Mouse (Mus musculus): ENCODE results near the gene Dhx38. TPM values are rescaled to one million over a fixed set of nuclear protein-coding genes. Genes with fewer than 3 reads are reported as not detected.

Gene Dhx38
- polyA plus RNA-seq, 1 experiment from 2014 or later = 29.2 TPM

DNA sequence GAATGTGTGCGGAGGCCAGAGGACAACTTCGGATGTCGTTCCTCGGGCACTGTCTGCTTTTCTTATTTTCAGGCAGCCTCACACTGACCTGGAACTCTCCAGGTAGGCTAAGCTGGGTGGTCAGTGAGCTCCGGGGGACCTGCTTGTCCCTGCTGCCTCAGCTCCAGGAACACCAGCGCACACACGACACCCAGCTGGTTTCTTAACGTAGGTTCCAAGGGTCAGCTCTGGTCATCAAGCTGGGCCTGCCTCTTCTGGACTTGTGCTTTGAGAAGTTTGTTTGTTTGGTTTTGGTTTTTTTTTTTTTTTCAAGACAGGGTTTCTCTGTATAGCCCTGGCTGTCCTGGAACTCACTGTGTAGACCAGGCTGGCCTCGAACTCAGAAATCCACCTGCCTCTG, 25.2 kb upstream of the Dhx38 start:
- Histone ChIP-seq H3K9me3 (no peaks in the 10 kb centered on the region), H3K27me3 (no peaks in the 10 kb centered on the region), H3K4me2 (replicated peaks) (no peak overlapping the region), H3K9ac (no peak overlapping the region), H3K4me3 (no peak overlapping the region), H3K4me1 (no peaks in the 10 kb centered on the region), H3K36me3 (peaks cover 45% of the 10 kb centered on the region), H3K27ac (no peak overlapping the region)
- no peak for ATAC-seq (ENCODE audit: low FRiP score, low read depth)
- WGBS = 84% methylated on average over 9 of the region's 9 CpGs

DNA sequence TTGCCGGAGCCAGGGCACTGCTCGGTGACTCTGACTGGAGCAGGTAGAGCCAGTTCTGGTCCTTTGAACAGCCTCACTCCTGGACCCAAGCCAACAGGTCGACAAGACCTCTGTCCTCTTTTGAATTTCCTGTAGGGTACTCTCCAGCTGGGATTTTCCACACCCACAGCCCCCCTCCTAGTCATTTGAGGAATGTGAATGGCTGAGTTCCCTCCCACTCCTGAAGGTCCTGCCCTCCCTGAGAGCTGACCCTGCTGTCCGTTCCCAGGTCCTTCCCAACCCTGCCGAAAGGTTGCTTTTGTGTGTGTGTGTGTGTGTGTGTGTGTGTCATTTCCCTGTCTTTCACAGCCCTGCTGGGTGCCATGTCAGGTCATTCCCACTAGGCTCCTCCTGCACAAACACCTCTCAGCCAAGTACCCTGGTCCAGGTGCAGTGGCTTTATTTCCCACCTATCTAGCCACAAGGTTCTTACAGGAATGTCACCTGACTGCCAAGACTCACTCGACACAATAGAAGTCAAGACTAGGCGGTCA, 21.4 kb upstream of the Dhx38 start:
- Histone ChIP-seq H3K4me3 (no peak overlapping the region), H3K9me3 (no peaks in the 10 kb centered on the region; the same call in 1 of the 2 replicates), H3K4me1 (no peaks in the 10 kb centered on the region), H3K9ac (no peak overlapping the region), H3K36me3 (peaks cover 8% of the 10 kb centered on the region), H3K27ac (no peak overlapping the region), H3K27me3 (no peaks in the 10 kb centered on the region), H3K4me2 (replicated peaks) (no peak overlapping the region)
- no peak for ATAC-seq (ENCODE audit: low FRiP score, low read depth)
- 65% methylated on average over 7 of the region's 7 CpGs for whole genome bisulfite sequencing

DNA sequence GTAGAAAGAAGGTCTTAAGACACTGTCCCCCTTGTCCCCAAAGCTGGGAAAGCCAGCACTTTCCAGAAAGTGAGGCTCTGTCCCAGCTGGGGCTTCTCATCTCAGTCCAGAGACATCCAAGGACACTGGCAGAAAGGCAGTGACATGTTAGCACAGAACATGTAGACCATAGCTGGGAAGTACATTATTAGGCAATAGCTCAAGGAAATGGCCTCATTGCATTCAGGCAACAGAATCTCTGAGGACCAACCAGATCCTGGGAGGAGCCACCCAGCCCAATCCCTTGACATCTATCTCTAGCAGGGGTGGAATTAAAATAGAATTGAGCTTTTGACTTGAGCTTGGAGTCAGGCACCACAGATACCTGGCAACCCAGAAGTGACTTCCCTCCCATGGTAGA, 20.0 kb upstream of the Dhx38 start:
- H3K36me3 ChIP-seq = no peaks in the 10 kb centered on the region
- no peaks in the 10 kb centered on the region for H3K27me3 ChIP-seq
- no peaks in the 10 kb centered on the region; the same call in 1 of the 2 replicates for H3K9me3 ChIP-seq
- H3K4me3 ChIP-seq = no peak overlapping the region
- H3K4me2 ChIP-seq (replicated peaks) = no peak overlapping the region
- H3K27ac ChIP-seq = no peak overlapping the region
- no peaks in the 10 kb centered on the region for H3K4me1 ChIP-seq
- no peak overlapping the region for H3K9ac ChIP-seq
- no peak for ATAC-seq (ENCODE audit: low FRiP score, low read depth)

DNA sequence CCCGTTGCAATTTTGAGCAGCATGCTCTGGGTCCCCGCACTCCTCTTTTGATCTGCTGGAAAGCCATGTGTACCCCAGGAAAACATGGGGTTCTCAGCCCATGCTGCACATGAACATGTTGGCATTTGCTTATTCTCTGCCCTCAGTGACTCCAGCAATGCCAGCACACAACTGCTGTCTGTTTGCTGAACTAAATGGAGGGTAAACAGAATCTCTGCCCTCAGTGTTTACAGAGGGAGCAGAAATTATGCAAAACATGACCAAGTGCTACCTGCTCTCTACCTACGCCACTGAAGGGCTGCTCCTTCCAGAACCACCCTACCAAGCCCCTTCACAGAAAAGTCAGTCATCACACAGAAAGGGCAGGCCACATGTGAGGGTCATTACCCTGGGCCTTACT, 19.2 kb upstream of the Dhx38 start:
- WGBS = 83% methylated on average over 3 of the region's 3 CpGs
- Histone ChIP-seq H3K9ac (no peak overlapping the region), H3K4me3 (no peak overlapping the region), H3K9me3 (no peaks in the 10 kb centered on the region; the same call in 1 of the 2 replicates), H3K4me1 (no peaks in the 10 kb centered on the region), H3K27me3 (no peaks in the 10 kb centered on the region), H3K36me3 (no peaks in the 10 kb centered on the region), H3K4me2 (replicated peaks) (no peak overlapping the region), H3K27ac (no peak overlapping the region)
- ATAC-seq (ENCODE audit: low FRiP score, low read depth) = no peak

DNA sequence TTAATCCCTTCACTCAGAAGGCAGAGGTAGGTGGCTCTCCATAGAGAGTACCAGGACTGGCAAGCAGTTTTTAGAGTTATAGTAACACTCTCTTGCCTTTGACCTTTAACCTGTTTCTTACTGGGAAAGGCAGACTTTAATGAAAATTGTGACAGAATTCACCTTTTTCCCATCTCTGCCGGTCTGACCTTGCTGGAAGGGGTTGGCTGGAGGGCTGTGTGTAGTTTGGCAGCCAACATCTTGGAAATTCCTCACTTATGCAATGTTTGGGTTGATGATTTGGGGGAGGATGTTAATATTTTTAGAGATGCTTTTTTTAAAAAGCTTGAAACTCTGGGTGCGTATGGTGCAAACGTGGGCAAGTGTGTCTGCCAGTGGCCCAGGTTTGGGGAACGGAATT, 18.6 kb upstream of the Dhx38 start:
- Histone ChIP-seq H3K9ac (no peak overlapping the region), H3K9me3 (no peaks in the 10 kb centered on the region; the same call in 1 of the 2 replicates), H3K4me3 (no peak overlapping the region), H3K27ac (no peak overlapping the region), H3K36me3 (no peaks in the 10 kb centered on the region), H3K4me1 (no peaks in the 10 kb centered on the region), H3K27me3 (no peaks in the 10 kb centered on the region), H3K4me2 (replicated peaks) (no peak overlapping the region)
- 75% methylated on average over 4 of the region's 4 CpGs for WGBS
- no peak for ATAC-seq (ENCODE audit: low FRiP score, low read depth)

DNA sequence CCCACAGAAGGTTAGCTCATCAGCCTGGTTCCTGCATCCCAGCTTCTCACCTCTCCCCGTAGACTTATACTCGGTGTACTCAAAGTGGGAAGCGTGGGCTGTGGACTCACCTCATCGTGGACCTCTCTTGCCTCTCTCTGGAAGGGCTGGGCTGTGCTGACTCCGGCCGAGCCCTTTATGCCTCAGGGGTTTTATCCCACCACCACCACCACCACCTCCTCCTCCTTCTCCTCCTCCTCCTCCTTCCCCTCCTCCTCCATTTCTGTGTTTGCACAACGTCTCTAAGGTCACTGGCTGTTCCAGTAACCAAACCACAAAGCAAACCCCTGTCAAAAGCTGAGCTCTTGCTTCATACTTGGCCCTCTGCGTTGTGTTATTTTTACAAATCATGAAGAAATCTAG, 13.2 kb upstream of the Dhx38 start, which contains the start of gene Hp:
Gene Hp, minus strand, starts transcription at position 273 of the 402 bp plus-strand sequence.
- no peak within 1 kb of the TSS for H3K4me2 ChIP-seq (replicated peaks)
- no peak for ATAC-seq (ENCODE audit: low FRiP score, low read depth)
- WGBS = 59% methylated on average over 8 of the region's 8 CpGs
- no peak within 1 kb of the TSS for H3K27ac ChIP-seq
- no peaks in the 10 kb centered on the region; the same call in 1 of the 2 replicates for H3K9me3 ChIP-seq
- H3K27me3 ChIP-seq = no peaks in the 10 kb centered on the region
- no peak within 1 kb of the TSS for H3K9ac ChIP-seq
- H3K36me3 ChIP-seq = no peaks in the 10 kb centered on the region
- H3K4me1 ChIP-seq = no peaks in the 10 kb centered on the region
- no peak within 1 kb of the TSS for H3K4me3 ChIP-seq

DNA sequence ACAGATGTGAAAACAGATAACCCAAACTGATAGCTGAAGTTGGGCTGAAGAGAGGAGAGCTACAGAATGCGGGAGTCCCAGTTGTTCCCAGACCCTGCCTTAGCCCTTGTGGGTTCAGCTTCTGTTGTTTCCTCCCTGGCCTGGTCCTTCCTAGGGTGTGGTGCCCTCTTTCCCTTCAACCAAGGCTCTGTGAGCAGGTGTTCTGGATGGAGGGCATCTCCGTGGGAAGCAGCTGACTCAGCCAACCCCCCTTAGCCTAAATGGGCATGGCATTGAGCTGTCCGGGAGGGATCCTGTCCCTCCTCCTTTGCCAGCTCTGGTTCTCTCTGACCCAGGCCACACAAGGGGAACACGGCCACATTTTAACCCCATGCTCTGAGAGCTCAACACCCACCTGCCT, 10.7 kb upstream of the Dhx38 start:
- Histone ChIP-seq H3K9me3 (no peaks in the 10 kb centered on the region), H3K9ac (no peak overlapping the region), H3K4me1 (no peaks in the 10 kb centered on the region), H3K27me3 (no peaks in the 10 kb centered on the region), H3K4me3 (no peak overlapping the region), H3K36me3 (peaks cover 15% of the 10 kb centered on the region), H3K27ac (no peak overlapping the region), H3K4me2 (replicated peaks) (no peak overlapping the region)
- ATAC-seq (ENCODE audit: low FRiP score, low read depth) = no peak
- 72% methylated on average over 4 of the region's 4 CpGs for WGBS

DNA sequence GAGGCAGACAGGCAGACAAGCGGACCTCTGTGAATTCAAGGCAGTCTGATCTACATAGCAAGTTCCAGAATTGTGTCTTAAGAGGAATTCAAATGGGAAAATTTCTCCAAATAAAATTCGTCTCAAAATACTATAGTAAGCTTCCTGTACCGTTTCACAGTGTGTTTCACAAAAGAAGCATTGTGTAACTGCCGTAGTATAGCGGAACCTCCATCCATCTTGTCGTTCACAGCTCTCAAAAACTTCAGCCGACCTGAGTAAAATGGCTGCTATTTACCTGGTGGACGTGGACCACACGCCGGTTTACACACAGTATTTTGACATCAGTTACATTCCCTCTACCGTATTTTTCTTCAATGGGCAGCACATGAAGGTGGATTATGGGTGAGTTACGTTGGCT, 5.5 kb upstream of the Dhx38 start:
- Histone ChIP-seq H3K36me3 (peaks cover 38% of the 10 kb centered on the region), H3K9ac (no peak overlapping the region), H3K27ac (no peak overlapping the region), H3K4me1 (peaks cover 8% of the 10 kb centered on the region; the same call in 1 of the 2 replicates), H3K9me3 (no peaks in the 10 kb centered on the region), H3K27me3 (no peaks in the 10 kb centered on the region), H3K4me2 (replicated peaks) (no peak overlapping the region), H3K4me3 (no peak overlapping the region)
- ATAC-seq (ENCODE audit: low FRiP score, low read depth) = no peak
- 87% methylated on average over 12 of the region's 12 CpGs for WGBS

DNA sequence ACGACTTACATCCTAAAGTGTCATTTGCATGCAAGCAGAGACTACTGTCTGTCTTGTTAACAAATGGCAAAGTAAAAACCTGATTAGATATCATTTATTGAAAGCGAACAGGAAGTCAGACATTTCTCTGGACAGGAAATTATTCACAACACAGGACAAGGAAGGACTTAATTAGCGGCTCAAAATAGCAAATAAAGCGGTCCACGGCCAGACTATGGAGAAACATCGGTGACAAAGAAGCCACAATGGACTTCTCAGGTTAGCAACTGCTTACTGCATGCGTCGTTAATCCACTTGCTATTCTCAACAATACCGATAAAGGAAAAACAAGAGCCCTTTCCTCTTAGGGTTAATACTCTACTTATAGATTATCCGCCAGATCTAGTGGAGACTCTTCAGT, 895 bp downstream of the Dhx38 start:
- H3K9ac ChIP-seq = peak overlapping the region; percentile 95
- H3K27ac ChIP-seq = peak overlapping the region; percentile 92; the same call in 1 of the 2 replicates
- no peaks in the 10 kb centered on the region for H3K9me3 ChIP-seq
- H3K4me2 ChIP-seq (replicated peaks) = peak overlapping the region; percentile 96
- H3K4me1 ChIP-seq = peaks cover 15% of the 10 kb centered on the region
- peak overlapping the region; percentile 94 for H3K4me3 ChIP-seq
- no peaks in the 10 kb centered on the region for H3K27me3 ChIP-seq
- WGBS = 5% methylated on average over 10 of the region's 10 CpGs
- peaks cover 40% of the 10 kb centered on the region for H3K36me3 ChIP-seq
- ATAC-seq (ENCODE audit: low FRiP score, low read depth) = no peak

DNA sequence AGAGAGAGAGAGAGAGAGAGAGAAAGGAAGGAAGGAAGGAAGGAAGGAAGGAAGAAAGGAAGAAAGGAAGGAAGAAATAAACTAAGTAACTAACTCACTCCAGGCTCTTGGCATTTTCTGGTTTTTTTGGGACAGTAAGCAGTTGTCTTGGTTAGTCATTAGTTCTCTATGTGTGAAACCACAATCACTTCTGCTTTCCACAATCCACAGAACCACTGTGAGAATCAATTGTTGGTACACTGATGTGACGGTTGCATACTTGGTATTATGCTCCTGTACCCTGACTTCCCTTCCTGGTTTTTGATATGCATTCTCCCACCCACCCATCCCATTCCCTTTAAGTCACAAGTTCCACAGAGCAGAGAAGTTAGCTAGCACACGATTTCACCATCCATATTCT, 1.8 kb downstream of the Dhx38 start:
- H3K4me1 ChIP-seq = peaks cover 15% of the 10 kb centered on the region
- ATAC-seq (ENCODE audit: low FRiP score, low read depth) = no peak
- H3K36me3 ChIP-seq = peaks cover 40% of the 10 kb centered on the region
- no peak overlapping the region for H3K4me3 ChIP-seq
- 78% methylated on average over 2 of the region's 2 CpGs for WGBS
- no peak overlapping the region for H3K9ac ChIP-seq
- no peak overlapping the region for H3K27ac ChIP-seq
- H3K27me3 ChIP-seq = no peaks in the 10 kb centered on the region
- no peaks in the 10 kb centered on the region for H3K9me3 ChIP-seq
- H3K4me2 ChIP-seq (replicated peaks) = peak overlapping the region; percentile 96

DNA sequence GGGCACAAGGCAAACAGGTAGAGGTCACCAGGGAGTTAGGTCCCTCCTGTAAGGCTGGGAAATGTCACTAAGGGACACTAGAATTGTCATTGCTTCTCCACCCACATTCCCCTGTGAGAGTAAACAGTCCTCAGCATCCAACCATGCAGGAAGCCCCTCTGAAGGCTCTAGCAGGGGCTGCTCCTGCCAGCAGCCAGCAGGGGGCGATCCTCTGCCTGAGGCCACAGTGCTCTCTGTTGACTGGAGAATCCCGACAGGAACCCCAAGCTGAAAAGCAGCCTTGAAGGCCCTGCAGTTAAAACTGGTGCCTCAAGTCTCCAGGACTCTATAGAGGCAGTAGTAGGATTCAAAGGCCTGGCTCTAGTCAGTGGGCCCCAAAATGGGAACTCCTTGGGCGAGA, 14.0 kb downstream of the Dhx38 start:
- no peak overlapping the region for H3K4me2 ChIP-seq (replicated peaks)
- ATAC-seq (ENCODE audit: low FRiP score, low read depth) = no peak
- H3K36me3 ChIP-seq = peaks cover 100% of the 10 kb centered on the region
- WGBS = 47% methylated on average over 3 of the region's 3 CpGs
- no peaks in the 10 kb centered on the region for H3K9me3 ChIP-seq
- no peak overlapping the region for H3K9ac ChIP-seq
- no peaks in the 10 kb centered on the region for H3K4me1 ChIP-seq
- no peak overlapping the region for H3K4me3 ChIP-seq
- H3K27me3 ChIP-seq = no peaks in the 10 kb centered on the region
- no peak overlapping the region for H3K27ac ChIP-seq

DNA sequence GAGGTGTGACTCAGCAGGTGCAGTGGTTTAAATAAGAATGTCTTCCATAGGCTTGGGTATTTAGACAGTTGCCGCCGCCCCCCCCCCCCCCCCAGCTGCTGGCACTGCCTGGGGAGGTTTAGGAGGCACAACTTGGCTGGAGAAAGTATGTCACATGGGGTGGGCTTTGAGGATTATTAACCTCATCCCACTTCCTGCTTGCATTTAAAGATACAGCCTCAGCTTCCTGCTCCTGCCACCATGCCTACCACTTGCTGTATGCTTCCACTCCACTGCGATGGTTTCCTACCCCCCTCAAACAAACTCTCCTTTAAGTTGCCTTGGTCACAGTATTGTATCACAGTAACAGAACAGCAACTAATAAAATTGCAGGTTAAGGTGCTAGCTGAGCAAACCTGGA, 21.6 kb downstream of the Dhx38 start:
- Histone ChIP-seq H3K36me3 (peaks cover 36% of the 10 kb centered on the region), H3K4me2 (replicated peaks) (no peak overlapping the region), H3K27me3 (no peaks in the 10 kb centered on the region), H3K27ac (no peak overlapping the region; the same call in 1 of the 2 replicates), H3K4me3 (no peak overlapping the region), H3K9ac (no peak overlapping the region), H3K4me1 (peaks cover 24% of the 10 kb centered on the region), H3K9me3 (no peaks in the 10 kb centered on the region)
- 47% methylated on average over 3 of the region's 3 CpGs for WGBS
- ATAC-seq (ENCODE audit: low FRiP score, low read depth) = no peak

DNA sequence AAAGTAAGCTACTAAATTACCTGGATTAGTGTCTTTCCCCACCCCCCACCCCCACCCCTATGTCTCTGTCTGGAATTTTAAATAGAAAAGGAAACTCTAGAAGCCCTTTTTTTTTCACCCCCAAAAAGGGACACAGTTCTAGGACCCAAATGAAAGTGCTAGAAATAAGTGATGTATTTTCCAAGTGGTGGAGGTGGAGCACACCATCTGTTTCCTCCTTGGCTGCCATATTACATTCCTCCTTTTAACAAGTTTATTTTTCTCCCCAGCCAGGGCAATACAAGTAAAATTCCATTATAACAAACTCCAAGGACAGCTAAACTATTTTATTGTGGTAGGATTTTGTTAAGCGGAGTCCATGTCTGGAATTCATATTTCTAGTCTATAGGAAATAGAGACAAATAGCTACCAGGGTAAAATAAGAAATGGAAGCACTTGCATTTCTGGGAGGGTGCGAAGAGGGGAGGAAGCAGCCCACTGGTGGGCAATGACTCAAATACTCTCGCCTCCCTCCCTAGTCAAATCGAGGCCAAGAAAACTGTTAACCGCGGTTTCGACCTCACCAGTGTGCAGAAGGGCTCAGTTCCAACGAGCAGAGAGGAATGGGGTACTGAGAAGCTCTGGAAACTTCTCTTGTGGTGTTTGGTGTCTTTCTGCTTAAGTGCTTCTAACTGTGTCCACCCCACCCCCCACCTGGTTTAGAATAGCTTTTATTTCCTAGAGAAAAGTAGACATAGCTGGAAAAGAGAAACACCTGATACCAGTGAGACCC, 22.7 kb downstream of the Dhx38 start:
- no peak overlapping the region for H3K4me2 ChIP-seq (replicated peaks)
- H3K36me3 ChIP-seq = peaks cover 24% of the 10 kb centered on the region
- H3K9me3 ChIP-seq = no peaks in the 10 kb centered on the region
- H3K4me3 ChIP-seq = no peak overlapping the region
- no peak overlapping the region for H3K9ac ChIP-seq
- WGBS = 52% methylated on average over 8 of the region's 8 CpGs
- H3K4me1 ChIP-seq = peaks cover 24% of the 10 kb centered on the region
- H3K27ac ChIP-seq = peak overlapping the region; percentile 78
- no peaks in the 10 kb centered on the region for H3K27me3 ChIP-seq
- ATAC-seq (ENCODE audit: low FRiP score, low read depth) = peak; percentile 72

All from limb, embryonic 13.5 days (tissue).